Mouse (Mus musculus) forebrain, postnatal 0 days (tissue): ENCODE measurements around the gene Kif6. TPM values are rescaled to one million over a fixed set of nuclear protein-coding genes. Genes with fewer than 3 reads are reported as not detected.

Experiments used
- ATAC-seq: fragments of 200-750 bp; cut with Nextera tagmentation; 2 replicates; pipeline ENCODE4 v1.8.0; 2017; ENCODE audit warnings: mild to moderate bottlenecking, moderate library complexity
- DNase-seq: peaks from one replicate; pipeline ENCODE4 v3.0.0-alpha.2; 2015
- H3K27ac ChIP-seq: fragments of 300-500 bp; sonication (generic); 2 replicates; pipeline ENCODE4 v1.5.1; 2014; ENCODE audit warnings: low read depth, mild to moderate bottlenecking, antibody characterized with exemption, low read length, moderate library complexity, mixed read lengths
- H3K27me3 ChIP-seq: fragments of 300-500 bp; sonication (generic); 2 replicates; pipeline ENCODE4 v1.6.1; 2014; ENCODE audit warnings: mild to moderate bottlenecking, low read length, mixed read lengths; ENCODE audit not compliant: insufficient read depth
- H3K36me3 ChIP-seq: fragments of 300-500 bp; sonication (generic); 2 replicates; pipeline ENCODE4 v1.6.1; 2014; ENCODE audit warnings: mild to moderate bottlenecking, moderate library complexity; ENCODE audit not compliant: insufficient read depth
- H3K4me1 ChIP-seq: fragments of 300-500 bp; sonication (generic); 2 replicates; pipeline ENCODE4 v1.6.1; 2014; ENCODE audit warnings: antibody characterized with exemption; ENCODE audit not compliant: insufficient read depth
- H3K4me2 ChIP-seq: fragments of 300-500 bp; sonication (generic); 2 replicates; pipeline ENCODE4 v1.6.1; 2014; ENCODE audit warnings: low read depth, mild to moderate bottlenecking, moderate library complexity
- H3K4me3 ChIP-seq: fragments of 300-500 bp; sonication (generic); 2 replicates; pipeline ENCODE4 v1.5.1; 2014; ENCODE audit warnings: low read depth, low read length, mixed read lengths
- H3K9ac ChIP-seq: fragments of 300-500 bp; sonication (generic); 2 replicates; pipeline ENCODE4 v1.6.1; 2014; ENCODE audit warnings: mild to moderate bottlenecking
- H3K9me3 ChIP-seq: fragments of 300-500 bp; sonication (generic); 2 replicates; pipeline ENCODE4 v1.6.1; 2016; ENCODE audit warnings: low read length
- CTCF ChIP-seq: sonication (generic); IDR thresholded peaks from 2 replicates; pipeline ENCODE4 v1.5.1; 2016; ENCODE audit warnings: antibody characterized with exemption, control low read depth, low read depth
- WGBS: fragments of 180-500 bp; shearing (Covaris S2); extraction: QIAGEN DNeasy Blood & Tissue Kit; methylation state at CpG from one replicate; pipeline ENCODE4 v1.1.7; 2014; 5-methylcytosine and 5-hydroxymethylcytosine counted together
- polyA plus RNA-seq: library from polyadenylated mRNA; unstranded; fragments of >200 nt; fragmentation: Nextera tagmentation; extraction: Ambion mirVana; gene quantifications from 2 replicates; pipeline ENCODE4 v1.2.1, GENCODE M21; 2015
- total RNA-seq: library from RNA; depleted of rRNA; stranded (reverse); fragments of >200 nt; gene quantifications from 2 replicates; pipeline ENCODE4 v1.2.3, GENCODE M21; 2014

Gene Kif6
- total and polyA plus RNA-seq, 2 experiments from 2014 or later, result 2.0 to 7.4 TPM

- no peak overlapping the region for H3K9ac ChIP-seq
- no peaks in the 10 kb centered on the region for H3K36me3 ChIP-seq
- no peaks in the 10 kb centered on the region for H3K4me1 ChIP-seq
- no peak for DNase-seq
- no peaks in the 10 kb centered on the region for H3K9me3 ChIP-seq
- H3K4me2 ChIP-seq, result no peak overlapping the region
- H3K4me3 ChIP-seq, result no peak overlapping the region
- TF ChIP-seq CTCF, result no peak
- WGBS, result 86% methylated on average over 5 of the region's 5 CpGs
- no peak for ATAC-seq
- no peaks in the 10 kb centered on the region for H3K27me3 ChIP-seq
- H3K27ac ChIP-seq, result no peak overlapping the region
These were observed 219.2 kb downstream of the Kif6 start for GRCm38 (mm10) chr17:49834044-49834545.

- Histone ChIP-seq H3K4me3 (no peak overlapping the region), H3K9me3 (no peaks in the 10 kb centered on the region), H3K4me2 (no peak overlapping the region), H3K27ac (no peak overlapping the region), H3K9ac (no peak overlapping the region), H3K4me1 (no peaks in the 10 kb centered on the region), H3K36me3 (no peaks in the 10 kb centered on the region), H3K27me3 (no peaks in the 10 kb centered on the region)
- TF ChIP-seq CTCF, result no peak
- DNase-seq, result no peak
- WGBS, result 70% methylated on average over 5 of the region's 5 CpGs
- no peak for ATAC-seq
These were observed 222.5 kb downstream of the Kif6 start for GRCm38 (mm10) chr17:49837417-49837816.

GRCm38 (mm10) chr17:49839243-49839642 is 224.3 kb downstream of the Kif6 start:
- Histone ChIP-seq H3K4me2 (no peak overlapping the region), H3K9me3 (no peaks in the 10 kb centered on the region), H3K4me1 (no peaks in the 10 kb centered on the region), H3K9ac (no peak overlapping the region), H3K4me3 (no peak overlapping the region), H3K27ac (no peak overlapping the region), H3K27me3 (no peaks in the 10 kb centered on the region), H3K36me3 (no peaks in the 10 kb centered on the region)
- ATAC-seq (no peak), DNase-seq (no peak)
- TF ChIP-seq CTCF, result no peak
- 82% methylated on average over 3 of the region's 3 CpGs for WGBS

GRCm38 (mm10) chr17:49851210-49851609 is 236.3 kb downstream of the Kif6 start:
- no peak for TF ChIP-seq CTCF
- Histone ChIP-seq H3K4me1 (no peaks in the 10 kb centered on the region), H3K9ac (no peak overlapping the region), H3K36me3 (no peaks in the 10 kb centered on the region), H3K9me3 (no peaks in the 10 kb centered on the region), H3K27ac (no peak overlapping the region), H3K27me3 (no peaks in the 10 kb centered on the region), H3K4me3 (no peak overlapping the region), H3K4me2 (no peak overlapping the region)
- DNase-seq (no peak), ATAC-seq (no peak)
- WGBS, result 86% methylated on average over 3 of the region's 3 CpGs

GRCm38 (mm10) chr17:49852183-49852582 is 237.2 kb downstream of the Kif6 start:
- no peak overlapping the region for H3K4me2 ChIP-seq
- H3K9ac ChIP-seq, result no peak overlapping the region
- H3K4me3 ChIP-seq, result no peak overlapping the region
- H3K27me3 ChIP-seq, result no peaks in the 10 kb centered on the region
- DNase-seq (no peak), ATAC-seq (no peak)
- H3K27ac ChIP-seq, result no peak overlapping the region
- no peaks in the 10 kb centered on the region for H3K4me1 ChIP-seq
- no peaks in the 10 kb centered on the region for H3K9me3 ChIP-seq
- WGBS, result 73% methylated on average over 3 of the region's 3 CpGs
- no peaks in the 10 kb centered on the region for H3K36me3 ChIP-seq
- peak; percentile 46 for TF ChIP-seq CTCF

- Histone ChIP-seq H3K4me2 (no peak overlapping the region), H3K9me3 (no peaks in the 10 kb centered on the region), H3K27ac (no peak overlapping the region), H3K4me3 (no peak overlapping the region), H3K36me3 (no peaks in the 10 kb centered on the region), H3K4me1 (no peaks in the 10 kb centered on the region), H3K27me3 (no peaks in the 10 kb centered on the region), H3K9ac (no peak overlapping the region)
- ATAC-seq (no peak), DNase-seq (no peak)
- WGBS, result 41% methylated on average over 4 of the region's 4 CpGs
- no peak for TF ChIP-seq CTCF
These were observed 240.8 kb downstream of the Kif6 start for GRCm38 (mm10) chr17:49855785-49856184.

GRCm38 (mm10) chr17:49860057-49860816 is 245.3 kb downstream of the Kif6 start:
- Histone ChIP-seq H3K27ac (no peak overlapping the region), H3K4me2 (no peak overlapping the region), H3K9me3 (no peaks in the 10 kb centered on the region), H3K4me3 (no peak overlapping the region), H3K36me3 (no peaks in the 10 kb centered on the region), H3K27me3 (no peaks in the 10 kb centered on the region), H3K9ac (no peak overlapping the region), H3K4me1 (peaks cover 11% of the 10 kb centered on the region)
- 84% methylated on average over 10 of the region's 10 CpGs for WGBS
- no peak for DNase-seq
- no peak for ATAC-seq
- TF ChIP-seq CTCF, result no peak
